Mouse (Mus musculus) ES-Bruce4 (cell line): ENCODE data around the gene Lgalsl.

Experiments used
- CTCF ChIP-seq: IDR thresholded peaks from one replicate; pipeline ENCODE4 v1.8.1; 2011; ENCODE audit warnings: low read depth, low read length
- EP300 ChIP-seq: IDR thresholded peaks from 2 replicates; pipeline ENCODE4 v1.6.1; 2011; ENCODE audit warnings: low read depth, low read length; ENCODE audit not compliant: insufficient read depth
- POLR2A ChIP-seq: IDR thresholded peaks from one replicate; pipeline ENCODE4 v1.8.1; 2011; ENCODE audit warnings: low read length; ENCODE audit not compliant: insufficient read depth

GRCm38 (mm10) chr11:20859858-20860257, 29.0 kb upstream of the Lgalsl start:
- TF ChIP-seq POLR2A (no peak), EP300 (no peak), CTCF (no peak)
